Mouse (Mus musculus) testis, adult 2 months (tissue): ENCODE measurements around the gene Ralgapa2. TPM values are rescaled to one million over a fixed set of nuclear protein-coding genes. Genes with fewer than 3 reads are reported as not detected.
A peak's percentile ranks its signal among the peaks of the same experiment; 100 is the strongest.

Experiments used
- H3K27ac ChIP-seq: fragments of 200-500 bp; 2 replicates; pipeline ENCODE4 v1.5.1; 2012; ENCODE audit warnings: low read depth, low read length; ENCODE audit not compliant: control insufficient read depth, insufficient read depth
- H3K27me3 ChIP-seq: fragments of 200-500 bp; 2 replicates; pipeline ENCODE4 v1.6.1; 2012; ENCODE audit warnings: mild to moderate bottlenecking, low read length, moderate library complexity; ENCODE audit not compliant: control insufficient read depth, insufficient read depth
- H3K36me3 ChIP-seq: fragments of 200-500 bp; 2 replicates; pipeline ENCODE4 v1.6.1; 2012; ENCODE audit warnings: mild to moderate bottlenecking, low read length; ENCODE audit not compliant: control insufficient read depth, insufficient read depth
- H3K4me1 ChIP-seq: fragments of 200-500 bp; 2 replicates; pipeline ENCODE4 v1.6.1; 2012; ENCODE audit warnings: low read length; ENCODE audit not compliant: control insufficient read depth, insufficient read depth
- H3K4me3 ChIP-seq: fragments of 200-500 bp; 2 replicates; pipeline ENCODE4 v1.5.1; 2012; ENCODE audit warnings: low read depth, mild to moderate bottlenecking, low read length, moderate library complexity, mixed read lengths; ENCODE audit not compliant: control insufficient read depth
- CTCF ChIP-seq: fragments of 200-500 bp; IDR thresholded peaks from 2 replicates; pipeline ENCODE4 v1.5.1; 2012; ENCODE audit warnings: low read depth, mild to moderate bottlenecking, inconsistent platforms, low read length, moderate library complexity; ENCODE audit not compliant: control insufficient read depth, insufficient read depth, insufficient replicate concordance
- POLR2A ChIP-seq: fragments of 200-500 bp; IDR thresholded peaks from 2 replicates; pipeline ENCODE4 v1.6.1; 2012; ENCODE audit warnings: low read depth, mild to moderate bottlenecking, inconsistent platforms, low read length, moderate library complexity; ENCODE audit not compliant: control insufficient read depth
- polyA plus RNA-seq: library from polyadenylated mRNA; depleted of rRNA; stranded (reverse); fragments of >200 nt; gene quantifications from 2 replicates; pipeline ENCODE4 v1.2.3, GENCODE M21; 2012

Ralgapa2 gene
- polyA plus RNA-seq, 1 experiment: 8.8 TPM

DNA sequence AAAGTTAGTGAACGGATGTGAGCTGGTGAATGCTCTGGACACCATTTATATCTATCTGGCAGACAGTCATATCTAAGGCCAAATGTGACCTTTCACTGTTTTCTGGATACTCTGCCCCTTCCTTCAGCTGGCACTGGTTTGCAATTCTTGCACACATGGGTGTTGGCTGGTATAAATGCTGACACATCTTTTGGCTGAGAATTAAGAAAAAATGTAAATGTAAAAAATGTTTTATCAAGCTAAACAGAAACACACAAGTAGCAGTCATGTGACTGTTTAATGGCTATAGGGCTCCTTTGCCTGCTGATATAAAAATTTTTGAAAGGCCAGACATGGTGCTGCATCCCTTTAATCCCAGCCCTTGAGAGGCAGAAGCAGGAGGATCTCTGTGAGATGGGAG lies 13.0 kb downstream of the Ralgapa2 start:
- TF ChIP-seq CTCF (no peak), POLR2A (no peak)
- no peak overlapping the region for H3K4me3 ChIP-seq
- H3K4me1 ChIP-seq: peaks cover 3% of the 10 kb centered on the region; the same call in 1 of the 2 replicates
- H3K27me3 ChIP-seq: no peaks in the 10 kb centered on the region
- H3K36me3 ChIP-seq: no peaks in the 10 kb centered on the region
- H3K27ac ChIP-seq: no peak overlapping the region

- H3K4me1 ChIP-seq: peaks cover 3% of the 10 kb centered on the region; the same call in 1 of the 2 replicates
- H3K27ac ChIP-seq: no peak overlapping the region
- no peak for TF ChIP-seq POLR2A
- no peak for TF ChIP-seq CTCF
- H3K27me3 ChIP-seq: no peaks in the 10 kb centered on the region
- no peak overlapping the region for H3K4me3 ChIP-seq
- H3K36me3 ChIP-seq: no peaks in the 10 kb centered on the region
These were observed 13.8 kb downstream of the Ralgapa2 start for GRCm38 (mm10) chr2:146498298-146498697.

- no peaks in the 10 kb centered on the region for H3K36me3 ChIP-seq
- no peaks in the 10 kb centered on the region for H3K4me1 ChIP-seq
- H3K27ac ChIP-seq: no peak overlapping the region
- TF ChIP-seq CTCF (no peak), POLR2A (no peak)
- no peak overlapping the region for H3K4me3 ChIP-seq
- H3K27me3 ChIP-seq: no peaks in the 10 kb centered on the region
These were observed 15.1 kb downstream of the Ralgapa2 start for GRCm38 (mm10) chr2:146496995-146497394.

DNA sequence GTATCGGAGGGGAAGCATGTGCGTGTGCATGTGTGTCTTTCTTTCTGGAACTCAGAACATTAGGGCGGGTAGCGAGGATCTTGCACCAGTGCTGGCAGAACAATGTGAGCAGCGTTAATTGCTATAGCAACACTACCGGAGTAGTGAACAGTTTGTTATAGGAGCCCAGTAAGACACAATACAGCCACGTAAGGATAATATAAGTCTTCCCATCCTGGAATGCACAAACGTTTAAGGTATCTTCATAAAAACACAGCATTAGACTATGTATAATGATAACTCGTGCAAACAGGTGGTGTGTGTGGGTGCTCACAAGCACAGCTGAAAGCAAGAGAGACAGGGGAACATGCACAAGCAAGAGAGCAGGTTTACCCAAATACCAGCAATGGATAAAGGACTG lies 16.4 kb downstream of the Ralgapa2 start:
- no peaks in the 10 kb centered on the region for H3K27me3 ChIP-seq
- H3K36me3 ChIP-seq: no peaks in the 10 kb centered on the region
- no peak overlapping the region for H3K27ac ChIP-seq
- H3K4me3 ChIP-seq: no peak overlapping the region
- TF ChIP-seq CTCF: no peak
- TF ChIP-seq POLR2A: no peak
- H3K4me1 ChIP-seq: no peaks in the 10 kb centered on the region

DNA sequence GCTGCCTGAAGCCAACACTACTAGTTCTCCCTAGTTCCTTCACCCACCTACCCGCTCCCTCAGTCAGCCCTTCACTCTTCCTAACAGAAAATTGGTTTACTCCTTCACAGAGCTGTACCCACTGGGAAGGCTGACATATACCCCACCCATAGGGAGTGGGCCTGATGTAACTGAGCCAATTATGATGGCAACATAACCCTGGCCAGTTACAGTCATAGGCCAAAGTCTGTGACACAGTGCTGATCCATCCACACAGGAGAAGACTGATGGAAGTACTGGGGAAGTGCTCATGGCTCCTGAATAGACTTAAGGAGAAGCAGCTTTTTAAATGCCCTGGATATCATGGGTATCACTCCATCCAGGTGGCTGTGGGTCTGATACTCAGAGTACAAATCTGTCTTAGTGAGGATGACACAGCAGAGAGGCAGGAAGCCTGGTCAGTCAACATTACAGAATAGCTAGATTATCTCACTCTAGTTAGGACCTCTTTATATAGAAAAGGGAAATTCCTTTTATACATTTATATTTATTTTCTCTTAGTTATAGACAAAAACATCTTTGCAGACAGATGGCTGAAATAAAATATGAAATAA lies 18.7 kb downstream of the Ralgapa2 start:
- TF ChIP-seq POLR2A (no peak), CTCF (no peak)
- H3K27me3 ChIP-seq: no peaks in the 10 kb centered on the region
- peak overlapping the region; percentile 52; the same call in 1 of the 2 replicates for H3K27ac ChIP-seq
- H3K36me3 ChIP-seq: no peaks in the 10 kb centered on the region
- peak overlapping the region; percentile 55; the same call in 1 of the 2 replicates for H3K4me3 ChIP-seq
- H3K4me1 ChIP-seq: no peaks in the 10 kb centered on the region

DNA sequence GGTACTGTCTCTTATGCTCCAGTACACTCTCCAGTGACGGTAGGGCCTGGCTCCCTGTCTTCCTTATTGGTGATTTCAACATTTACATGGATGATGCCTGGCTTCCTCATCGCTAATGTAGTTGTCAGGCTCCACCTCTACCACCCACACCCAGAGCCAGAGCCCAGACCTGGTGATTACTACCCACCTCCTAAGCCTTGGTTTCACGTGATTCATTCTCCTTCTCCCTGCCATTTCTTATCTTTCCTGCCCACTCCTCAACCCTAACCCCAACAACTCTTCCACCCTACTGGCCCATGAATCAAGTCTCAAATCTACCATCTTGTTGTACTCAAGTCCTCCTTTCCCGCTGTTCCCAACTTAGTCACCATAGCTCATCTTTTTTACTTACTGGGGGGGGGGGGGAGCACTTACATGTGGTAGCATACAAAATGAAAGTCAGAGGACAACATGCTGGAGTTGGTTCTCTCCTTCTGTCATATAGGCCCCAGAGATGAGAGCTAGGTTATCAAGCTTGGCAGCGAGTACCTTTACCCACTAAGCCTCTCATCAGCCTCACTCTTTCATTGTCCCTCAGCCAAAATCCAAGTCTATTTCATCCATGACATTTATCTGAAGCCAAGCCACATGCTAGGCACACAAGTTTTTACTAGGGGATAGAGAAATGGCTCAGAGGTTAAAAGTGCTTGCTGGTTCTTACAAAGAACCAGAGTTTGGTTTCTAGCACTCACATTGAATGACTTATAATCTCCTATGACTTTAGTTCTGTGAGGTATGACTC lies 20.1 kb downstream of the Ralgapa2 start:
- no peaks in the 10 kb centered on the region for H3K27me3 ChIP-seq
- no peak for TF ChIP-seq CTCF
- no peak for TF ChIP-seq POLR2A
- no peak overlapping the region for H3K27ac ChIP-seq
- no peaks in the 10 kb centered on the region for H3K36me3 ChIP-seq
- peak overlapping the region; percentile 27; the same call in 1 of the 2 replicates for H3K4me3 ChIP-seq
- no peaks in the 10 kb centered on the region for H3K4me1 ChIP-seq

- TF ChIP-seq POLR2A (no peak), CTCF (no peak)
These were observed 21.2 kb downstream of the Ralgapa2 start for GRCm38 (mm10) chr2:146490926-146491325.

DNA sequence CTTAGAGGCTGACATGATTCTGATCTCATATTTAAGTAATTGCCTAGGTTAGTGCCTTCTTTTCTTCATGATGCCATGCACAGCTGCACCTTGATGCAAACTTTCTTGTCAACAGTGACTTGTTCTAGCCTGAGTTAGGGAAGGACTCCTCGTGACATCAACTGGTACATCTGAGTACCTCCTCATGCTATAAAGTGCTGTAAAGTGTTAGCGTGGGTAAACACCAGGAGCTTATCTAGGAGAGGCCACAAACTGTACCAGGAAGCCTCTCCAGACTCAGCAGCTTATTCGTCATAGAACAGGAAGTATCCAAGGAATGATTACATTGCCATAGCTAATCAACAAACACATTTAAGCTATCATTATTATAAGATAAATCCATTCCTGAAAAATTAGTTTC lies 23.9 kb downstream of the Ralgapa2 start:
- Histone ChIP-seq H3K27me3 (no peaks in the 10 kb centered on the region), H3K36me3 (peaks cover 2% of the 10 kb centered on the region; the same call in 1 of the 2 replicates), H3K27ac (no peak overlapping the region), H3K4me1 (no peaks in the 10 kb centered on the region), H3K4me3 (no peak overlapping the region)
- no peak for TF ChIP-seq CTCF
- TF ChIP-seq POLR2A: no peak

More at GRCm38 (mm10) chr2:146490926-146491325, 21.2 kb downstream of the Ralgapa2 start:
- no peaks in the 10 kb centered on the region for H3K36me3 ChIP-seq
- no peak overlapping the region for H3K27ac ChIP-seq
- H3K27me3 ChIP-seq: no peaks in the 10 kb centered on the region
- no peak overlapping the region for H3K4me3 ChIP-seq
- no peaks in the 10 kb centered on the region for H3K4me1 ChIP-seq
